Mouse (Mus musculus): Measurements from ENCODE around the gene Fkbpl.

The Fkbpl gene

GRCm38 (mm10) chr17:34681881-34682536 lies 37.4 kb downstream of the Fkbpl start:
- in situ Hi-C loops (cut with MboI; ENCODE audit: unreplicated experiment in 2 of 2) = no loop called here

DNA sequence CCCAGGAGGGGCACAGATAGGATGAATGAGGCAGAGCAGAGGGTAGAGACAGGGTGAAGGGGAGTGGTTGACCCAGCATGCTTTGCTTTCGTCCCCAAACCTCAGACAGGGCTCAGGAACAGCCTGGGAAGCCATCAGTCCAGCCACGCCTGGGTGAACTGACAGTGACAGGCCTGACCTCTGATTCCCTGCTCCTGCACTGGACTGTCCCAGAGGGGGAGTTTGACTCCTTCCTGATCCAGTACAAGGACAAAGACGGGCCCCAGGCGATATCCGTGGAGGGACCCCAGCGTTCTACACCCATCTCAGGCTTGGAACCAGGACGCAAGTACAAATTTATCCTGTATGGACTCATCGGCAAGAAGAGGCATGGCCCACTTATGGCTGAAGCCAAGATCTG lies 38.6 kb downstream of the Fkbpl start:
- in situ Hi-C loops (cut with MboI; ENCODE audit: unreplicated experiment in 2 of 2) = no loop called here

DNA sequence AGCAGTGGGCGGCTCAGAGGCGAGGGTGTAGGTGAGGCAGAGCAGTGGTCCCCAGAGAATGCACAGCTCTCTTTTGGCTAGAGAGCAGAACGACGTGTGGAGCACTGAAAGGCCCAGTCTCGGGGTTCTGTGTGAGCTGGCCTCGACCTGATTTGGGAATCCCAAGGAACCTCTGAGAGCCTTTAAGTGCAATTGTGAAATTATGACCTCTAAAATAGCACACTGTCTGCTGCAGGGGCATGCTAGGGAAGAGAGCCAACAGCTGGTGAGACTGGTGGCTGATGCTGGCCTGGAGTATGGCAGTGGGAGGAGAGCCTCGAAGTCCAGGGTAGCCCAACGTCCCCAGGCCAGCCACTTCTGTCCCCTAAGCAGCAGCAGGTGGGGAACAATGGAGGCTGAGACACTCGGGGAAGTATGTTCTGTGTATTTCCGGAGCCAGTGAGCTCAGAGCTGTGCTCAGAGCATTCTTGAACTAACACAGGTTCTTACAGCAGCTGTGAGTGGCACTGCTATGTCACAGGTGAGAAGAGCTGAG lies 39.2 kb downstream of the Fkbpl start:
- in situ Hi-C loops (cut with MboI; ENCODE audit: unreplicated experiment in 2 of 2) = no loop called here

- in situ Hi-C loops (cut with MboI; ENCODE audit: unreplicated experiment in 2 of 2) = no loop called here
These were observed 39.8 kb downstream of the Fkbpl start for GRCm38 (mm10) chr17:34684253-34684893.

- in situ Hi-C loops (cut with MboI; ENCODE audit: unreplicated experiment in 2 of 2) = no loop called here
These were observed 40.9 kb downstream of the Fkbpl start for GRCm38 (mm10) chr17:34685120-34686110.

DNA sequence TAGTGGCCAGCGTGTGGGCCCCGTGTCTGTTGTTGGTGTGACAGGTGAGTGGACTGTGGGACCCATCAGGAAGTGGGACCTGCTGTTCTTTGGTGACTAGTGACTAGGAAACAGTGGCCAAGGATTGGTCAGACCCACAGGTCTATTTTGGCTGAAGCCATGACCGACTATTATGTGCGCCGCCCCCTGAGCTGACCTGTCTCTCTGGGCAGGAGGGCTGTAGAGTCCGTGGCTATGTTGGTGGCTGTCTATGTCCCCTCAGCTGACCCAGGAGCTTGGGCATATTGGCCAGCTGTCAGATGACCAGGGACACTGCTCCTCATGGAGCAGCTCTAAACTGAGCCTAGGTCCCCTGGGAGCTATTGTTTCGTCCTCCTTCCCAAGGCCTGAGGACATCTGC lies 44.3 kb downstream of the Fkbpl start:
- in situ Hi-C loops (cut with MboI; ENCODE audit: unreplicated experiment in 2 of 2) = no loop called here

GRCm38 (mm10) chr17:34690458-34690857 lies 45.9 kb downstream of the Fkbpl start:
- in situ Hi-C loops (cut with MboI; ENCODE audit: unreplicated experiment in 2 of 2) = no loop called here

- in situ Hi-C loops (cut with MboI; ENCODE audit: unreplicated experiment in 2 of 2) = no loop called here
These were observed 48.3 kb downstream of the Fkbpl start for GRCm38 (mm10) chr17:34692906-34693305.
